ENCODE assay signal across 18 mouse cellular contexts in genomic region chr9:95184453-95184852, GRCm38 (mm10).
"Had no signal": no experiment of that assay in that cellular context is flagged by ENCODE, and none has a peak within 500 bp of the region (broad histone marks: within the 10 kb centered on the region; RNA-seq: fewer than 3 reads in every experiment).

No protein-coding gene starts in this region.

- H3K27ac ChIP-seq: midbrain, embryonic 10.5 days; midbrain, embryonic 12.5 days; neural tube, embryonic 13.5 days; neural tube, embryonic 15.5 days had no signal

- DNase-seq: lung, embryonic 14.5 days; lung, postnatal 10 days; lung, postnatal 4 days; midbrain, embryonic 14.5 days; retina, postnatal 1 day; right cerebral cortex, adult 18-20 months; right cerebral cortex, postnatal 25 days; right cerebral cortex, postnatal 4 days; spleen, adult 18-20 months; thymus, adult 18-20 months; thymus, postnatal 14 days; thymus, postnatal 36 days had no signal

- H3K27me3 ChIP-seq: midbrain, embryonic 12.5 days; neural tube, embryonic 13.5 days; neural tube, embryonic 15.5 days had no signal

- H3K36me3 ChIP-seq: midbrain, embryonic 10.5 days; midbrain, embryonic 12.5 days; neural tube, embryonic 13.5 days; neural tube, embryonic 15.5 days had no signal

- H3K9me3 ChIP-seq: midbrain, embryonic 10.5 days; neural tube, embryonic 13.5 days; neural tube, embryonic 15.5 days had no signal

- ATAC-seq: midbrain, embryonic 16.5 days had no signal

- H3K4me3 ChIP-seq: midbrain, embryonic 10.5 days; midbrain, embryonic 12.5 days; myocyte; neural tube, embryonic 13.5 days; neural tube, embryonic 15.5 days had no signal

- H3K9ac ChIP-seq: lung, embryonic 14.5 days; midbrain, embryonic 12.5 days; neural tube, embryonic 13.5 days; neural tube, embryonic 15.5 days had no signal

- H3K4me2 ChIP-seq: lung, embryonic 14.5 days; midbrain, embryonic 12.5 days; neural tube, embryonic 13.5 days; neural tube, embryonic 15.5 days had no signal
